Mouse (Mus musculus): Measurements from ENCODE around the gene Gm7903. TPM values are rescaled to one million over a fixed set of nuclear protein-coding genes. Genes with fewer than 3 reads are reported as not detected.

The Gm7903 gene
- polyA plus RNA-seq, 1 experiment from 2014 or later = not detected

Other genes with a start within 250 kb of the Gm7903 start
- 0.51 and 0.67 TPM in 2 replicates for gene Tceal6, start 223.1 kb upstream of the Gm7903 start, polyA plus RNA-seq (2015; fragmentation: Nextera tagmentation; extraction: Ambion mirVana)
- gene Pramel3, start 131.5 kb upstream of the Gm7903 start, polyA plus RNA-seq (2015; fragmentation: Nextera tagmentation; extraction: Ambion mirVana) = not detected in 2 replicates
- gene Gm5128, start 60.6 kb upstream of the Gm7903 start, polyA plus RNA-seq (2015; fragmentation: Nextera tagmentation; extraction: Ambion mirVana) = not detected in 2 replicates
- not detected in 2 replicates for gene AV320801, start 60.8 kb downstream of the Gm7903 start, polyA plus RNA-seq (2015; fragmentation: Nextera tagmentation; extraction: Ambion mirVana)
- gene Nxf7, start 164.9 kb downstream of the Gm7903 start, polyA plus RNA-seq (2015; fragmentation: Nextera tagmentation; extraction: Ambion mirVana) = 0.16 and 0.39 TPM in 2 replicates
- gene Prame, start 193.9 kb downstream of the Gm7903 start, polyA plus RNA-seq (2015; fragmentation: Nextera tagmentation; extraction: Ambion mirVana) = not detected in 2 replicates

All from stomach, postnatal 0 days (tissue).